Mouse (Mus musculus) lung, postnatal 0 days (tissue): ENCODE measurements around the gene Ankrd44.

Experiments used
- CTCF ChIP-seq: IDR thresholded peaks from 2 replicates; pipeline ENCODE4 v1.5.1; 2016; ENCODE audit warnings: antibody characterized with exemption, mild to moderate bottlenecking
- EP300 ChIP-seq: IDR thresholded peaks from 2 replicates; pipeline ENCODE4 v1.6.1; 2016; ENCODE audit warnings: antibody characterized with exemption, mild to moderate bottlenecking, control low read depth

DNA sequence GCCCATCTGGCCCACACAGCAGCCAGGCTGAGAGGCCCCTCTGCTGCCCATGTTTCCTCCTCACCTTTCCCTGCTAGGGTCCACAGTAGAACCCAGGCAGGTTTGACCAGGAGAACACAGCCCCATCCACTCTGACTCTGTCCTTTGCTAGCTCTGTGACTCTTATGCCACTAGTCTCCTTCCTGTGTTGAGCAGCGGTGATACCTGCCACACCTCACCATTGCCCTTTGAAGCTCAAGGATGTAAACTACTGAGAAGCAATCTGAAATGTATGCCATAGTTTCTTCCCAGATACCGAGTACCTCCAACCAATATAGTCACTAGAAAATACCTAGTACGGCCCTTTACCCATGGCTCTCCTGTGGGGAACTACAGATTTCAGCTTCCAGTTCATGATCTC lies 60.1 kb downstream of the Ankrd44 start:
- TF ChIP-seq EP300 (no peak), CTCF (no peak)
